Mouse (Mus musculus): ENCODE data around the gene Rab5if.
"Not testable (repeated sequence)": the region's sequence is repeated elsewhere in the genome, so short reads cannot be mapped to it uniquely, and the experiment has no call there.

Rab5if gene

DNA sequence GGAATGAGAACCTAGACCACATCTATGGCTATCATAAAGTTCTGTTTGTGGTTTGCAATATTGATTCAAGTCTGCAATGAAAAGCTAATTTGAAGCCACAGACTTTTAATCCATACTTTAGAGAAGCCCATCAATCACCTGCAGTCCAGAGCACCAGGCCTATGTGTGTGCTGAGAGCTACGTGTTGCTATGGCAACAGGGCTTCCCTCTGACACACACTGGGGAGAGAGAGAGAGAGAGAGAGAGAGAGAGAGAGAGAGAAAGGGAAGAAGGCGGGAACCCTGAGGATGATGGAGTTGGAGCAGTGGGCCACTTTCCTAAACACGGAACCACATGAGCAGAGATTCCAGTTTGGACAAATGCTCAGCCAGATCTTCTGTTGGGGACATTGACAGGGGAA lies 29.3 kb downstream of the Rab5if start:
- no peaks in the 10 kb centered on the region for H3K27me3 ChIP-seq (ENCODE audit: control insufficient read depth, insufficient read depth, low read length, poor library complexity, severe bottlenecking)
- H3K36me3 ChIP-seq (ENCODE audit: control insufficient read depth, insufficient read depth, low read length, poor library complexity, severe bottlenecking): no peaks in the 10 kb centered on the region
- DNase-seq (ENCODE audit: low read depth, low spot score): no peak

DNA sequence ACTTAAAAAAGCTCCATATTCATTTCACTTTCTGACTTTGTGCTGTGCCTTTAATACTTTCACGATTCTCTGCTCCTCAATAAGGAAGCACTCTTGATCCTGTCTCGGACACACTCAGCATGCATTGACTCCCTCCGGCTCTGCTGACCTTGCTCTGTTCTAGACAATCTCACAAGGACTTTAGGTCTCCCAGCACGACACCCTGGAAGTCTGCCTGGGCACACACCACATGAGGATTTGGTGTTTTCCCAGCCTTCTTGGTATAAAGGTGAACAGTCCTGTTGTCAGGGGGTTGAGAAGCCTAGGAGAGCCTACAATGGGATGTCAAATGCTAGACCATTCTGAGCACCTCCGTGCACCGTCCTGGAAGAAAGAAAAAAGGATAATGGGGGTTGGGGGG lies 29.9 kb downstream of the Rab5if start:
- no peak for DNase-seq (ENCODE audit: low read depth, low spot score)
- no peaks in the 10 kb centered on the region for H3K36me3 ChIP-seq (ENCODE audit: control insufficient read depth, insufficient read depth, low read length, poor library complexity, severe bottlenecking)
- H3K27me3 ChIP-seq (ENCODE audit: control insufficient read depth, insufficient read depth, low read length, poor library complexity, severe bottlenecking): no peaks in the 10 kb centered on the region

DNA sequence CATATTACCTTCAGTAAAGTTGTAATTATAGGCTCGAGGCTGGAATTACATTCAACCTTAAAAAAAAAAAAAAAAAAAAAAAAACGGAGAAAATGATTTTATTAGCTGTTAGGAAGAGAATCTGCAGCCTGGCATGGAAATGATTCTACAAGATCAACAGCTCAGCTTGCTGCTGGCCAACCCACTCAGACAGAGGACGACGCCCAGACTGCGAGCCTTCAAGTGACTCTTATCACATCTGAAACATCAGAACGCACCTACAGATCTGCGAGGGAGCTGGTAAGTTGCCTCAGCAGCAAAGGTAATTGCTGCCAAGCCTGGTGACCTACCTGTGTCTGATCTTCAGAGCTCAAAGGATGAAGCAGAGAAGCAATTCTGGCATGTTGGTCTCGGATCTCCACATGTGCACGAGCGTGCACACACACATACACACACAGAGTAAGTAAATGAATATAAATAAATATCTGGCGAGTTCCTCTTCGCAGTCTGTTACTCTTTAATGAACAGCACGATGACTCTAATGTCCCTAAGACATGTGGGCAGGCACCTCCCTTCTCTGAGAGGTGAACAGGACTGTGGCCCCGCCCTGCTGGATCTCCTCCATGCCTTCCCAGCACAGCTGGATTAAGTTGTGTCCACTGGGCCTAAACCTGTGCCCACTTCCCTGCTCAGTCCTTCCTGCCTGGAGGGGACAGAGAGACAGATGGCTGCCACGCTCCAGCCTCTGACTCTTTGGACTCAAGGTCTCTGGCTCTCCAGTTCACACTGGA lies 31.8 kb downstream of the Rab5if start:
- no peaks in the 10 kb centered on the region for H3K36me3 ChIP-seq (ENCODE audit: control insufficient read depth, insufficient read depth, low read length, poor library complexity, severe bottlenecking)

DNA sequence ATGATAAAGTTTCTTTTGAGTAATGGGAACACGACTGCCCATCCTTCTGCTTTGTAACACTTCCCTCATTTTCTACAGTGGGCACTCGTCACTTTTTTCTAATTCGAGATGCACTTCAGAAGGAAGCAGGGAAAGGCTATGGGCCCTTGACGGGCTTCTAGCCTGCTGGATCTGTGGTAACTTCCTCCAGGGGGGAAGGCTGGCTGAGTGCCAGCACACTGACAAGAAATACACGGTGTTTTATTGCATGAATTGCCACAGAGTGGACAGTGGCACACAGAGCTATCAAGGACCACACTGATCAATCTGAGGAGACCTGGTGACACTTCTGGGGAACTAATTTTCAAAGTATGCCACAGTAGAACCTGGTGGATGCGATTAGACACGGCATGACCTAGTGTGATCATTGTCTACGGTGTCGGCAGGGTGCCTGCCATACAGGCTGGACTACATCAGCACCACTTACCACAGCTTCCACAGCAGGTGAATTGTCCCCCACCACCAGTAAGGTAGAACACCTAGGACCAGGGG lies 33.5 kb downstream of the Rab5if start:
- Histone ChIP-seq H3K27me3 (ENCODE audit: control insufficient read depth, insufficient read depth, low read length, poor library complexity, severe bottlenecking) (no peaks in the 10 kb centered on the region), H3K36me3 (ENCODE audit: control insufficient read depth, insufficient read depth, low read length, poor library complexity, severe bottlenecking) (no peaks in the 10 kb centered on the region)
- no peak for DNase-seq (ENCODE audit: low read depth, low spot score)

More for the DNA sequence above, 31.8 kb downstream of the Rab5if start:
- DNase-seq (ENCODE audit: low read depth, low spot score): no peak
- H3K27me3 ChIP-seq (ENCODE audit: control insufficient read depth, insufficient read depth, low read length, poor library complexity, severe bottlenecking): no peaks in the 10 kb centered on the region

DNA sequence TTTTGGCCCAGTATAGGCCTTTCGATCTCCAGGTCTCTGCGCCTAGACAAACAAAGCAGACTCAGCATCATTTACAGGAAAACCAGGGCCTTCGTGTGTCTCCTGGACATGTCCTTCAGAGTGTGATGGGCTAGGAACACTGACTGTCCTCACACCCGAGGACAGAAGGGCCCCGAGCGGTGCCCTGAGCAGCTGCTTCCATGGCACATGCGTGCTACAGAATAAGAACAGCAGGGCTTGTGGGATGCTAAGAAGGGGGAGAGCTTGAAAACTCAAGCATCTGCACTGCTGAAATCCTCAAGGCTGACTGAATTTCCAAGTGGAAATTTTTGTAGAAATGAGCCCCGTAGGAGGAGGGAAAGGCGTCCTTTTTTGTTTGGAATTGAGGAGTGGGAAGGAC lies 34.1 kb downstream of the Rab5if start:
- no peak for DNase-seq (ENCODE audit: low read depth, low spot score)
- Histone ChIP-seq H3K27me3 (ENCODE audit: control insufficient read depth, insufficient read depth, low read length, poor library complexity, severe bottlenecking) (no peaks in the 10 kb centered on the region), H3K36me3 (ENCODE audit: control insufficient read depth, insufficient read depth, low read length, poor library complexity, severe bottlenecking) (no peaks in the 10 kb centered on the region)

DNA sequence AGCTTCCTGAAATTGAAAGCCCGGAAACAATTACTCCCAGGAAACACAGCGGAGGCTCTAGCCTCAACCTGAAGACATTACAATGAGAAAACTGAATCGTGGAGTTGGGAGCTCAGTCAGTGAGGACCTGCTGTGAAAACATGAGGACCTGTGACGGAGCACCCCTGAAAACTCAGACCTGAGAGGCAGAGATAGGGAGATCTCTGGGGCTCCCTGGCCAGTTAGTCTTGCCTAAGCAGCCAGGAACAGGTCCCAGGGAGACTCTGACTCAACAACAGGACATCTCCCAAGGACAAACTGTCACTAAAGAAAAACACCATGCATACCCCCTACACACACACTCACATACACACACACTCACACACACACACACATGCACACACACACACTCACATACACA lies 35.4 kb downstream of the Rab5if start:
- H3K27me3 ChIP-seq (ENCODE audit: control insufficient read depth, insufficient read depth, low read length, poor library complexity, severe bottlenecking): no peaks in the 10 kb centered on the region
- H3K36me3 ChIP-seq (ENCODE audit: control insufficient read depth, insufficient read depth, low read length, poor library complexity, severe bottlenecking): no peaks in the 10 kb centered on the region
- DNase-seq (ENCODE audit: low read depth, low spot score): no peak

DNA sequence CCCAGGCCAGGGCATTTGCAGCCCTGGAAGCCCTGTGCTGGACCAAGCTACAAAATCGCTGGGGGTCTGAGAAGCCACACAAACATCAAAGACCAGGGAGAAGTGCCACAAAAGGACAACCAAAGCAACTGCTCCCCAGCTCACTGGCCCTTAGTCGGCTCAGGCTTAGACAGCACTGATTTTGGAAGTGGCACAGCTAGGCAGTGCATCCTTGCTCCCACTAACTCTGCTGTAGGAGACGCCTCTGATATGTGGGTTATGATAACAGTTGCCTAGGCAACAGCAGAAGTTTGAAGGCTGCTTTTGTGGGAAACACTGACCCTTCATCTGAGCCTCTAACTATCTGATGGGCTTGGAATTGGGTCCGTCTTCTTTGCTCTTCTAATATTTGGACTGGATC lies 36.3 kb downstream of the Rab5if start:
- DNase-seq (ENCODE audit: low read depth, low spot score): no peak
- H3K27me3 ChIP-seq (ENCODE audit: control insufficient read depth, insufficient read depth, low read length, poor library complexity, severe bottlenecking): no peaks in the 10 kb centered on the region
- H3K36me3 ChIP-seq (ENCODE audit: control insufficient read depth, insufficient read depth, low read length, poor library complexity, severe bottlenecking): no peaks in the 10 kb centered on the region

DNA sequence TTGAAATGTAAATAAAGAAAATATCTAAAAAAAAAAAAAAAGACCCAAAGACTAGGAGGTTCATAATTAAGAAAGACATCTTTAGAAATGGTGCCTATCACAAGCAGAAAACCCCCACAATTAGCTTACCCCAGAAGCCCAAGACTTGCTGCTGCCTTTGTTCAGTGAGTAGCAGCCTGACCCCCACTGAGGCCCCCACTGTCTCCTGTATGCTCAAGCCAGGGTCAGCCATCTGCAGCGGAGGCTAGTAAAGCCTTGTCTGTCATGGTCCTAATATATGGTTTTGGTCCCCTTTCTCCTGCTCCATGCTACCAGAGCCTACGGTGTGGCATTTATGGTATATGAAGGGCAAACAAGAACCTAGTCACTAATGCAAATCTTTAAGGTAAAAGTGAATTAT lies 38.4 kb downstream of the Rab5if start:
- H3K36me3 ChIP-seq (ENCODE audit: control insufficient read depth, insufficient read depth, low read length, poor library complexity, severe bottlenecking): no peaks in the 10 kb centered on the region
- DNase-seq (ENCODE audit: low read depth, low spot score): no peak
- no peaks in the 10 kb centered on the region for H3K27me3 ChIP-seq (ENCODE audit: control insufficient read depth, insufficient read depth, low read length, poor library complexity, severe bottlenecking)

DNA sequence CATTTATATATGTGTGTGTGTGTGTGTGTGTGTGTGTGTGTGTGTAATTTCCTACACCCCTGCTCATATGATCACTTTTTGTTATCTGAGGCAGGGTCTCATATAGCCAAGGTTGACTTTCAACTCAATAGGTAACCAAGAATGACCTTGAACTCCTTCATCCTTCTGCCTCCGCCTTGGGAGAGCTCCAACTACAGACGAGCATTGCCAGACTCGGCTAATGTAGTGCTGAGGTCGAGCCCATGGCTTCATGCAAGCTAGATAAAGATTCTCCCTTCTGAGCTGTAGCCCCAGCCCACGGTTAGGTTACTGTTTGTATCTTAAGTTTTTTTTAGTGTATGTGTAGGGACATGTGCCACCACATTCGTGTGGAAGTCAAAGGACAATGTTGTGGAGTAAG lies 39.0 kb downstream of the Rab5if start:
- no peaks in the 10 kb centered on the region for H3K36me3 ChIP-seq (ENCODE audit: control insufficient read depth, insufficient read depth, low read length, poor library complexity, severe bottlenecking)
- H3K27me3 ChIP-seq (ENCODE audit: control insufficient read depth, insufficient read depth, low read length, poor library complexity, severe bottlenecking): no peaks in the 10 kb centered on the region
- DNase-seq (ENCODE audit: low read depth, low spot score): no peak

DNA sequence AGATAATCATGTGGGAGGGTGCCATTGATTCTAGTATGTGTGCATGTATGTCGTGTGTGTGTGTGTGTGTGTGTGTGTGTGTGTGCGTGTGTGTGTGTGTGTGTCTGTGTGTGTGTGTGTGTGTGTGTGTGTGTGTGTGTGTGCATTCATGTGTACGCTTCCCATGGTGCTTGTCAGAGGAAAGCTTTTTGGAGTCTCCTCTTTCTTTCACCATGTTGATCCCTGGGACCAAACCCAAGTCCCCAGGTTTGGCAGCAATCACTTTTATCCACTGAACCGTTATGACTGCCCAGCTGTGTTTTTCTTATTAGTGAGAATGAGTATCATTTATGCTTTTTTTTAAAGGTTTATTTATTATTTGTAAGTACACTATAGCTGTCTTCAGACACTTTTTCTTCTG lies 39.5 kb downstream of the Rab5if start:
- not testable (repeated sequence) for DNase-seq (ENCODE audit: low read depth, low spot score); H3K36me3 ChIP-seq (ENCODE audit: control insufficient read depth, insufficient read depth, low read length, poor library complexity, severe bottlenecking); H3K27me3 ChIP-seq (ENCODE audit: control insufficient read depth, insufficient read depth, low read length, poor library complexity, severe bottlenecking)

DNA sequence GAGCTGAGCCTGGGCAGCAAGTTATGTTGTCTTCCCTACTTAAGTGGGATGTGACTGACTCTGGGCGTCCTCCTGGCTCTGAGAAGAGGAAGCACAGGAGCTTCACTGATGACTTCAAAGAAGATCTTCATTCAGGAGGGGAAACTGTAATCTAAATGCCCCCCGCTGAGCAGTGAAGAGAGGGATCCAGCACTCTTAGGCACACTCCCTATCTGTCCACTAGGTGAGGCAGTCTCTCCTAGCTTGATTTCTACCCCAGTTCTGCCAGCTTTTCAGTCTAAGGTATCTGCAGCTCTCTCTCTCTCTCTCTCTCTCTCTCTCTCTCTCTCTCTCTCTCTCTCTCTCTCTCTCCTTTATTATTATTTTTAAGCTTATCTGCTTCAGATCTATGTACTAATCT lies 40.4 kb downstream of the Rab5if start:
- no peak for DNase-seq (ENCODE audit: low read depth, low spot score)
- no peaks in the 10 kb centered on the region for H3K27me3 ChIP-seq (ENCODE audit: control insufficient read depth, insufficient read depth, low read length, poor library complexity, severe bottlenecking)
- H3K36me3 ChIP-seq (ENCODE audit: control insufficient read depth, insufficient read depth, low read length, poor library complexity, severe bottlenecking): no peaks in the 10 kb centered on the region

DNA sequence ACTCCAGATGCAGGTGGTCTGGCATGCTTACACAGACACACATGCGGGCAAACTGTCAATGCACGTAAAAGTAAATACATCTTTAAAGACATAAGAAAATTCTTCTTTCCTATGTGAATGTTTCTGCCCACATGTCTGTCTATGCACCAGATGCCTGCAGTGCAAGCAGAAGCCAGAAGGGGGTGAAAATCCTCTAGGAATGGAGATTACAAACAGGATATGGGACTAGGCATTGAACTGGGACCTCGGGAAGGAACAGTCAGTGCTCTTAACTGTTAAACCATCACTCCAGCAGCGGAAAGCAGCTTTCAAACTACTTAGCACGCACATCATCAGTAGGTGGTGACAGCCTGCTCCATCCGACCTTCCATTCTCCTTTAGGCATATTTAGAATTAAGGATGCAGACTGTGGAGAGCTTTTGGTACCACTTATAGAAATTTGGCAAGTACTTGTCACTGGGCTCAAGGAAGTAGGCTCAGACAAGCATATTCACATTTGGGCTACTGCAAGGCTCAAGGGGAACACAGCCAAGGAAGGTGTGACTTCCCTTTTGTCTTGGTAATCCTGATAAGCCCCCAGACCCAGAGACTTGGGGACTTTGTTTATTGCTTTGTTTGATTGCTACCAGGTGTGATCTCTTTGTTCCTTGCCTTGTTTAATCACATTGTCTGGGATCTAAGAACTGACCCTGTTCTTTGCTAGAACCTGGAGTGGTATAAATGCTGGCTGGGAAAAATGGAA lies 42.2 kb downstream of the Rab5if start:
- Histone ChIP-seq H3K27me3 (ENCODE audit: control insufficient read depth, insufficient read depth, low read length, poor library complexity, severe bottlenecking) (no peaks in the 10 kb centered on the region), H3K36me3 (ENCODE audit: control insufficient read depth, insufficient read depth, low read length, poor library complexity, severe bottlenecking) (no peaks in the 10 kb centered on the region)
- DNase-seq (ENCODE audit: low read depth, low spot score): no peak

DNA sequence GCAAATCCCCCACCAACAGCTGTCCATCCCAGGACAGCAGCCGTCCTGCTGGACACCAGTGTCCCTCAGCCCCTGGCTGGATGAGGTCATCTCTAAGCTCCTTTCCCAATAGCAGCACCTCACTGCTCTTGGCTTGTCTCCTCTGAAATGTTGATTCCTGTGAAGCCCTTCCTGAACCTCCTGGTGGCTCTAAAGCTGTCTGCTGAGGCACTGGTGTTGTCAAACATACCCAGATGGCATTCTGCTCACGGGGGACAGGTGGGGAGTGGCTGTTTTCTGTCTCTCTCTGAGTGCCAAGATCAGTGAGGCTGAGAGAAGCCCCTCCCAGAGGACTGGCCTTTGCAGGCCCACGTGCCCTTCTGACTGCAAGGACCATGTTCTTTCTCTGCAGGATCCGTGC lies 43.0 kb downstream of the Rab5if start:
- not testable (repeated sequence) for H3K36me3 ChIP-seq (ENCODE audit: control insufficient read depth, insufficient read depth, low read length, poor library complexity, severe bottlenecking); H3K27me3 ChIP-seq (ENCODE audit: control insufficient read depth, insufficient read depth, low read length, poor library complexity, severe bottlenecking); DNase-seq (ENCODE audit: low read depth, low spot score)

DNA sequence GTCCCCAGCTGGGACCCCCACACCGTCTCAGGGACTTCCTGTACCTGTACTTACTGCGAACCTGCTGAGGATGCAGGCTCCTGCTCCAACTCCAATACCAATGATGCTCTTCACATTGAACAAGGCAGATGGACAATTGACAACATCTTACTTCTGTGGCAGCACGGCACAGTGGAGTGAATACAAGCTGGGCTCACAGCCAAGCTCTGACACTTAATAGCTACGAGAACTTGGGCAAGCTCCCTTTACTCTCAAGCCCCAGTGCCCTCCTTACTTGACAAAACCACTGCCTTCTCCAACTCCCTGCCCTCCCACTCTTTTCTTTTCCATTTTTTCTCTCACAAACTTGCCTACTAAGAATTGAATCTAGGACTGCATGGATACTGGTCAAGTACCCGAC lies 50.3 kb downstream of the Rab5if start:
- Histone ChIP-seq H3K27me3 (ENCODE audit: control insufficient read depth, insufficient read depth, low read length, poor library complexity, severe bottlenecking) (no peaks in the 10 kb centered on the region), H3K36me3 (ENCODE audit: control insufficient read depth, insufficient read depth, low read length, poor library complexity, severe bottlenecking) (no peaks in the 10 kb centered on the region)
- no peak for DNase-seq (ENCODE audit: low read depth, low spot score)

DNA sequence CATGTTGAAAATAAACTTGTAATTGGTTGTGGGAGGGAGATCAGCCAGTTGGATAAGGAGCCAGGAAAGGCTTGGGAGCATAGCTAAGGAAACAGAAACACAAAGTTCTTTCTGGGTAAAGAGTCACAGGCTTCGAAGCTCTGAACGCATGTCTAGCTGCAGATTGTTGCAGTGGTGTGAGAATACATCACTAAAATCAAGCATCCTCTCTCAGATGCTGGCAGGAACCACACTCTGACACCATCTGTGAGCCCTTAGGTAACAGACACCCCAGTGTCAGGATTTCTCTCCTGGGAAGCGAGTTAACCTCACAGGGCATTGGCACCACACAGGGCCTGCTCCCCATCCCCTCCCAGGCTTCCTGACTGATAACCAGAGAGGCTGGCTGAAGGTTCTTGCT lies 52.6 kb downstream of the Rab5if start:
- Histone ChIP-seq H3K27me3 (ENCODE audit: control insufficient read depth, insufficient read depth, low read length, poor library complexity, severe bottlenecking) (no peaks in the 10 kb centered on the region), H3K36me3 (ENCODE audit: control insufficient read depth, insufficient read depth, low read length, poor library complexity, severe bottlenecking) (no peaks in the 10 kb centered on the region)
- no peak for DNase-seq (ENCODE audit: low read depth, low spot score)
